Mouse (Mus musculus) stomach, postnatal 0 days (tissue): ENCODE measurements around the gene Rhox6. TPM values are rescaled to one million over a fixed set of nuclear protein-coding genes. Genes with fewer than 3 reads are reported as not detected.

Source experiments
- ATAC-seq: fragments of 200-750 bp; cut with Nextera tagmentation; 2 replicates; pipeline ENCODE4 v1.8.0; 2017; ENCODE audit not compliant: low FRiP score, low TSS enrichment
- DNase-seq: peaks from one replicate; pipeline ENCODE4 v3.0.0-alpha.2; 2016; ENCODE audit warnings: low spot score
- H3K27ac ChIP-seq: fragments of 300-500 bp; sonication (generic); replicated peaks from 2 replicates; pipeline ENCODE4 v1.5.1; 2014; ENCODE audit warnings: mild to moderate bottlenecking, control low read depth
- H3K27me3 ChIP-seq: fragments of 300-500 bp; sonication (generic); 2 replicates; pipeline ENCODE4 v1.6.1; 2014; ENCODE audit warnings: low read length; ENCODE audit not compliant: control insufficient read depth, insufficient read depth
- H3K36me3 ChIP-seq: fragments of 300-500 bp; sonication (generic); 2 replicates; pipeline ENCODE4 v1.6.1; 2014; ENCODE audit warnings: low read length, mixed read lengths; ENCODE audit not compliant: control insufficient read depth, insufficient read depth
- H3K4me1 ChIP-seq: fragments of 300-500 bp; sonication (generic); replicated peaks from 2 replicates; pipeline ENCODE4 v1.6.1; 2014; ENCODE audit warnings: antibody characterized with exemption; ENCODE audit not compliant: control insufficient read depth, insufficient read depth
- H3K4me2 ChIP-seq: fragments of 300-500 bp; sonication (generic); replicated peaks from 2 replicates; pipeline ENCODE4 v1.6.1; 2014; ENCODE audit warnings: low read depth, mild to moderate bottlenecking, control low read depth, moderate library complexity
- H3K4me3 ChIP-seq: fragments of 300-500 bp; sonication (generic); 2 replicates; pipeline ENCODE4 v1.5.1; 2014; ENCODE audit warnings: low read depth, low read length, control low read depth
- H3K9ac ChIP-seq: fragments of 300-500 bp; sonication (generic); 2 replicates; pipeline ENCODE4 v1.6.1; 2014; ENCODE audit warnings: mild to moderate bottlenecking, low read length, control low read depth, mixed read lengths
- H3K9me3 ChIP-seq: fragments of 300-500 bp; sonication (generic); 2 replicates; pipeline ENCODE4 v1.6.1; 2016; ENCODE audit warnings: low read length; ENCODE audit not compliant: control insufficient read depth
- CTCF ChIP-seq: IDR thresholded peaks from 2 replicates; pipeline ENCODE4 v1.5.1; 2016; ENCODE audit warnings: antibody characterized with exemption, low read depth, mild to moderate bottlenecking, moderate library complexity
- EP300 ChIP-seq: optimal IDR thresholded peaks from 2 replicates; pipeline ENCODE3; 2016; ENCODE audit warnings: antibody characterized with exemption
- WGBS: fragments of 180-500 bp; shearing (Covaris S2); extraction: QIAGEN DNeasy Blood & Tissue Kit; methylation state at CpG from one replicate; pipeline ENCODE4 v1.1.7; 2014; 5-methylcytosine and 5-hydroxymethylcytosine counted together
- polyA plus RNA-seq: library from polyadenylated mRNA; unstranded; fragments of >200 nt; fragmentation: Nextera tagmentation; extraction: Ambion mirVana; gene quantifications from 2 replicates; pipeline ENCODE4 v1.2.1, GENCODE M21; 2015

The Rhox6 gene
- polyA plus RNA-seq, 1 experiment from 2014 or later, result not detected

DNA sequence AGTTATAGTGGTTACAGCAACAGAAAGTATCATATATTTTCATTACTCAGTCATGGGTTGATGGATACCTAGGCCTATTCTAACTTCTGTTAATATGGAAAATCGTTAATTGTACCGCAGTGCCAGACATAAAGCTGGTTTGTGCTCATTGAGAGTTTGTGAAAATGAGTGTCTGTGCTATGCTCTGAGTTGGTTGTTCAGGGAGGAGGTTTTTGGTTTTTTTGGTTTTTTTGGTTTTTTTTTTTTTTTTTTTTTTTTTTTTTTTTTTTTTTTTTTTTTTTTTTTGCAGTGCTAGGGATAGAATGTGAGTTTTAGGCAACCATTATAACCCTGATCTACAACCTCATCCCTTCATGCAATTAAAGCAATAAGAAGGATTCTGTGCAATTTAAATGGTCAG is 44.9 kb downstream of the Rhox6 start:
- H3K4me3 ChIP-seq, result no peak overlapping the region
- H3K4me1 ChIP-seq, result no peaks in the 10 kb centered on the region
- DNase-seq (no peak), ATAC-seq (no peak)
- no peaks in the 10 kb centered on the region for H3K9me3 ChIP-seq
- TF ChIP-seq CTCF (no peak), EP300 (no peak)
- no peaks in the 10 kb centered on the region for H3K36me3 ChIP-seq
- WGBS, result 90% methylated on average over 2 of the region's 2 CpGs
- no peak overlapping the region for H3K4me2 ChIP-seq
- no peaks in the 10 kb centered on the region for H3K27me3 ChIP-seq
- H3K27ac ChIP-seq, result no peak overlapping the region
- no peak overlapping the region for H3K9ac ChIP-seq

- no peak for TF ChIP-seq CTCF
- TF ChIP-seq EP300, result no peak
- H3K4me2 ChIP-seq, result no peak within 1 kb of the TSS
- no peaks in the 10 kb centered on the region for H3K27me3 ChIP-seq
- 79% methylated on average over 4 of the region's 4 CpGs for WGBS
- no peak for ATAC-seq
- no peak within 1 kb of the TSS for H3K4me3 ChIP-seq
- no peaks in the 10 kb centered on the region for H3K36me3 ChIP-seq
- H3K27ac ChIP-seq, result no peak within 1 kb of the TSS
- no peak for DNase-seq
- H3K9me3 ChIP-seq, result no peaks in the 10 kb centered on the region
- H3K9ac ChIP-seq, result no peak within 1 kb of the TSS
- no peaks in the 10 kb centered on the region for H3K4me1 ChIP-seq
Observed at GRCm38 (mm10) chrX:37878844-37879243, 52.1 kb downstream of the Rhox6 start, which contains the start of gene Rhox8. Gene Rhox8 (minus strand): TSS chrX:37878944.

Other genes starting within 250 kb of the Rhox6 start
- gene Rhox3f, start 245.9 kb upstream of the Rhox6 start, polyA plus RNA-seq, result not detected in 2 replicates
- not detected in 2 replicates for gene Rhox4f, start 219.2 kb upstream of the Rhox6 start, polyA plus RNA-seq
- not detected in 2 replicates for gene Rhox3g, start 198.3 kb upstream of the Rhox6 start, polyA plus RNA-seq
- not detected in 2 replicates for gene Rhox2g, start 183.4 kb upstream of the Rhox6 start, polyA plus RNA-seq
- gene Rhox4g, start 175.6 kb upstream of the Rhox6 start, polyA plus RNA-seq, result not detected in 2 replicates
- gene Rhox3h, start 158.1 kb upstream of the Rhox6 start, polyA plus RNA-seq, result not detected in 2 replicates
- gene Rhox2h, start 153.6 kb upstream of the Rhox6 start, polyA plus RNA-seq, result not detected in 2 replicates
- gene Rhox5, start 22.1 kb upstream of the Rhox6 start, polyA plus RNA-seq, result 0.17 and 0.34 TPM in 2 replicates
- gene Rhox7a, start 4.8 kb downstream of the Rhox6 start, polyA plus RNA-seq, result not detected in 2 replicates
- 0.11 TPM in 1 of 2 replicates, not detected in the other for gene Rhox8, start 52.0 kb downstream of the Rhox6 start, polyA plus RNA-seq
- not detected in 2 replicates for gene Rhox7b, start 70.3 kb downstream of the Rhox6 start, polyA plus RNA-seq
- not detected in 2 replicates for gene Rhox9, start 74.9 kb downstream of the Rhox6 start, polyA plus RNA-seq
- not detected in 2 replicates for gene Btg1-ps1, start 191.9 kb downstream of the Rhox6 start, polyA plus RNA-seq
- gene Btg1-ps2, start 216.2 kb downstream of the Rhox6 start, polyA plus RNA-seq, result not detected in 2 replicates
- 0.18 TPM in 1 of 2 replicates, not detected in the other for gene Rhox10, start 239.6 kb downstream of the Rhox6 start, polyA plus RNA-seq